Mouse (Mus musculus): ENCODE results near the gene Snap25. TPM values are rescaled to one million over a fixed set of nuclear protein-coding genes. Genes with fewer than 3 reads are reported as not detected.

The Snap25 gene
- total and polyA plus RNA-seq, 2 experiments from 2014 or later, result 227 to 341 TPM

DNA sequence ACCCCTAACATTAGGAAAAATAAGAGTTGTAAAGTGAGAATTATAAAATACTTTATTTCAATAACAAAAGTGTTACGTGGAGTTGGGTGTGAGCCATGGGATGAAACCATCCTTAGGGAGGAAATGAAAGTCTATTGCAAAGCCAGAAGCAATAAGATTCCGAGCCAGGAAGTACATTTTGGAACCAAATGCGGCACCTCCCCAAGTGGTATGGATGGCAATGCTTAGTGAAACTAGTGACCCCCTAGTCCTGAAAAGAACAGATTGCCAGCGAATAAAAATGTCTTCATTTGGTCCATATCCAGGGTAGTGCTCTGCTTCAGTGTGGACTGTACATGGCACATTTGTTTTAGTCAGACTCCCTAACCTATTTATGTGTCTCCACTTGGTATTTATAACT is 25.9 kb upstream of the Snap25 start:
- TF ChIP-seq CTCF (IDR thresholded peaks at IDR 0.05; ENCODE audit: low read depth), result no peak
- H3K9ac ChIP-seq (replicated peaks; ENCODE audit: low read length), result no peak overlapping the region
- H3K27ac ChIP-seq, result no peak overlapping the region
- no peaks in the 10 kb centered on the region for H3K4me1 ChIP-seq (ENCODE audit: insufficient read depth, low read length)
- ATAC-seq (no peak), DNase-seq (ENCODE audit: low spot score) (no peak)
- H3K27me3 ChIP-seq (ENCODE audit: insufficient read depth, low read length), result no peaks in the 10 kb centered on the region
- H3K4me2 ChIP-seq (ENCODE audit: low read depth, low read length), result no peak overlapping the region
- H3K4me3 ChIP-seq (ENCODE audit: low read length), result no peak overlapping the region
- H3K36me3 ChIP-seq (ENCODE audit: insufficient read depth, low read length), result no peaks in the 10 kb centered on the region
- 77% methylated on average over 4 of the region's 4 CpGs for WGBS
- no peaks in the 10 kb centered on the region for H3K9me3 ChIP-seq (ENCODE audit: low read length)

DNA sequence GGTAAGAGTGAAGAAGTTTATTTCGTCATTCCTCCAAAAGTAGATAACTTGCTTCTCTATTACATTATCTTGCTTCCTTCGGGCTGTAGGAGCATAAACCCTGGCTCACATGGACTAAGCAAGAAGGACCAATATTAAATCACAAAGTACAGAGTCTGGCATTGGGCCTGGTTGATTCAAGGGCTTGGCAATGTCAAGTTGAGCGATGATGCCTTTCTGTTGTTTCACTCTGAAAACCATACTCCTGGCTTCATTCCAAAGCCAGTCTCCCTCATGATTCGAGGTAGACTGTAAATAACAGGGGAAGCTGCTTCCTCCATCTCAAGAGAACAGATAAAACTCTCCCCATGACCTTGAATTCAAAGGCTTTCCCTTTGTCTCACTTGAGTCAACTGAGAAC is 23.8 kb upstream of the Snap25 start:
- ATAC-seq, result no peak

DNA sequence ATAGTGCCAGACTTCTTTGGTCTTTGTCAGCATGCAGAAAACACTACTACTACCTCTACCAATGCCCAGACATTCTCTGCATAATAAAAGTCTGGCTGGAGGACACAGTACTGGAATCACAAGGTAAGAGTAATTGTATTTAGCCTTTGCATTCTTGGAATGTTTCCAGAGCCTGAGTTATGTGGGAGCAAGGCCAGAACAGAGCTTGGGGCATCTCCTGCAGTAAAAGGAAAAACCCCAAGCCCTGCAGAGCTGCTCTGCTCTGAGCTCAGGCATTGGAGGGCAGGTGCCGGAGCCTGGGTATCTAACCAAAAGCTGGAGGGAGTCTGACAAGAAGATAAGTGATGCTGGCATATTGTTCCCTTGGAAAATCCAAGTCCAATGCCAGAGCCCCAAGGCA is 21.6 kb upstream of the Snap25 start:
- DNase-seq (ENCODE audit: low spot score) (no peak), ATAC-seq (no peak)
- H3K36me3 ChIP-seq (ENCODE audit: insufficient read depth, low read length), result no peaks in the 10 kb centered on the region
- no peaks in the 10 kb centered on the region for H3K27me3 ChIP-seq (ENCODE audit: insufficient read depth, low read length)
- H3K27ac ChIP-seq, result no peak overlapping the region
- no peak overlapping the region for H3K4me3 ChIP-seq (ENCODE audit: low read length)
- H3K4me2 ChIP-seq (ENCODE audit: low read depth, low read length), result no peak overlapping the region
- H3K9ac ChIP-seq (replicated peaks; ENCODE audit: low read length), result no peak overlapping the region
- no peaks in the 10 kb centered on the region for H3K9me3 ChIP-seq (ENCODE audit: low read length)
- WGBS, result 59% methylated on average over 1 of the region's 1 CpGs
- H3K4me1 ChIP-seq (ENCODE audit: insufficient read depth, low read length), result no peaks in the 10 kb centered on the region
- no peak for TF ChIP-seq CTCF (IDR thresholded peaks at IDR 0.05; ENCODE audit: low read depth)

More for the DNA sequence above, 23.8 kb upstream of the Snap25 start:
- Histone ChIP-seq H3K9me3 (ENCODE audit: low read length) (no peaks in the 10 kb centered on the region), H3K4me2 (ENCODE audit: low read depth, low read length) (no peak overlapping the region), H3K4me3 (ENCODE audit: low read length) (no peak overlapping the region), H3K36me3 (ENCODE audit: insufficient read depth, low read length) (no peaks in the 10 kb centered on the region), H3K9ac (replicated peaks; ENCODE audit: low read length) (no peak overlapping the region), H3K27me3 (ENCODE audit: insufficient read depth, low read length) (no peaks in the 10 kb centered on the region), H3K27ac (no peak overlapping the region), H3K4me1 (ENCODE audit: insufficient read depth, low read length) (no peaks in the 10 kb centered on the region)
- WGBS, result 57% methylated on average over 4 of the region's 4 CpGs
- TF ChIP-seq CTCF (IDR thresholded peaks at IDR 0.05; ENCODE audit: low read depth), result no peak
- DNase-seq (ENCODE audit: low spot score), result peak; percentile 71

DNA sequence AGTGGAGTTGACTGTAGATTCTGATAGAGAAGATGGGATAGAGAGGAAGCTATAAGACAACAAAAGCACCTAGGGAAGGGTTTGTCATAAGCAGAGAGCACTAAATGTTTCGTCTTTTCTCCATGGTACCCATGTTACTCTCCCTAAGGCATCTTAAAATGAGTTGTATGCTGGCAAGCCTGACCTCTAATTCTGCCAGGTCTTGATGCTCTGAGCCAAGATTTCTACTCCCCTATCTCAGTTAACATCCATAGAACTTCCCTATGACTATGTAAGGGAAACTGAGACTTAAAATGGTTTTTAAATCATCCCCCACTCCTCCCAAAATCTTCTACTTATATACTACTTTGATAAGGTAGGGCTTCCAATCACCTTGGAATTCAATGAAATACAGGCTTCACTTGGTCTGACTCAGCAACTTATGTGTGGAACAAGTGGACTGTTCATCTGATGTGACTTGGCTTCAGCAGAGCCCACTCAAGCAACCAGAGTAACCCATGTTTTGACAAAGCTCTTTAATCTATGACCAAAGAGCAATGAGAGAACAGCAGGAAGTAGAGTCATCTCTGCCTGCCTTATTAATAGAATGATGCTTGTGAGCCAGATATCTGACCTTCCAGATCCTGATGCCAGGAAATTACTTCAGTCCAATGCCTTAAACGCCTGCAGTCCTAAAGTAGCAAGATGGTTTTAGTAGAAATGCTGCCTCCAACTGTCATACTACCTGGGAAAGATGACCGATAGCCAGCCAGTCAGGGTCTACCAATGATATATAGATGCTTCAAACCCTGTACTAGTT is 13.6 kb upstream of the Snap25 start:
- H3K36me3 ChIP-seq (ENCODE audit: insufficient read depth, low read length), result no peaks in the 10 kb centered on the region
- no peak overlapping the region for H3K4me2 ChIP-seq (ENCODE audit: low read depth, low read length)
- ATAC-seq (no peak), DNase-seq (ENCODE audit: low spot score) (no peak)
- no peaks in the 10 kb centered on the region for H3K4me1 ChIP-seq (ENCODE audit: insufficient read depth, low read length)
- H3K9me3 ChIP-seq (ENCODE audit: low read length), result no peaks in the 10 kb centered on the region
- 69% methylated on average over 3 of the region's 3 CpGs for WGBS
- TF ChIP-seq CTCF (IDR thresholded peaks at IDR 0.05; ENCODE audit: low read depth), result no peak
- H3K4me3 ChIP-seq (ENCODE audit: low read length), result no peak overlapping the region
- H3K27ac ChIP-seq, result no peak overlapping the region
- H3K9ac ChIP-seq (replicated peaks; ENCODE audit: low read length), result no peak overlapping the region
- no peaks in the 10 kb centered on the region for H3K27me3 ChIP-seq (ENCODE audit: insufficient read depth, low read length)

DNA sequence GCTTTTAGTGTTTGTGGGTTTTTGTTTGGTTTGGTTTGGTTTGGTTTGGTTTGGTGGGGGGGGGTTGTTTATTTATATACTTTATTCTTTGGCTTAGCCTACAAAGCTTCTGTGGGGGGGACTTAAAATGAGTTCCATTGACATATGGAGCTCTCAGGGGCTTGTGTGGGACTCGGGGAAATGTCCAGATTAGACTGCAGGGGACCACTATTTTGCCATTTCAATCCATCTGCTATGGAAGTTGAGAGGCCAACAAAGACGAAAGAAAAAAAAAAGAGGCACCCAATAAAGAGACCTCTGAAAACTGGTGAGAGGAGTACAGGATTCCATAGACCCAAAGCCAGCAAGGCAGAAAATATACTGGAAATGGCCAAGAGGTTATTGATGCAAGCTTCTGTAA is 9.9 kb upstream of the Snap25 start:
- 62% methylated on average over 2 of the region's 2 CpGs for WGBS
- H3K27ac ChIP-seq, result no peak overlapping the region
- no peaks in the 10 kb centered on the region for H3K9me3 ChIP-seq (ENCODE audit: low read length)
- no peaks in the 10 kb centered on the region for H3K4me1 ChIP-seq (ENCODE audit: insufficient read depth, low read length)
- no peaks in the 10 kb centered on the region for H3K36me3 ChIP-seq (ENCODE audit: insufficient read depth, low read length)
- H3K4me3 ChIP-seq (ENCODE audit: low read length), result no peak overlapping the region
- no peak overlapping the region for H3K4me2 ChIP-seq (ENCODE audit: low read depth, low read length)
- no peak for DNase-seq (ENCODE audit: low spot score)
- no peaks in the 10 kb centered on the region for H3K27me3 ChIP-seq (ENCODE audit: insufficient read depth, low read length)
- TF ChIP-seq CTCF (IDR thresholded peaks at IDR 0.05; ENCODE audit: low read depth), result no peak
- ATAC-seq, result no peak
- H3K9ac ChIP-seq (replicated peaks; ENCODE audit: low read length), result no peak overlapping the region

DNA sequence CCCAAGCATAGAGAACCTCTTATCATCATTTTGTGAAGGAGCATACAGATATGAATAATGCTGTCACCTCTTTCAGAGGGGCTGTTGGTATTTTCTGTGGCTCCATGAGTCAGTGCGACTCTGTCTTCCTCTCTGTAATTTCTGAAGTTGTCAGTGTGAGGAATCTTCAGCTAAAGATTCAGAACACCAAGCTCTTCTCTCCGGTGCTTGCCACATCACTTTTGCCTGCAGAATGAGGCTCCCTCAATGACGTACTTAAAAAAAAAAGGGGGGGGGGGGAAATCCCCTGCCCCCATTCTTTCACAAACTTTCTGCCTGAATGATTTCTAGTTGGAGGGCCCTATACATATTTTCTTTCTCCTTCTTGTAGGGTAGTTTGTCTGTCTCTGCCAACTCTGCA is 2.1 kb upstream of the Snap25 start:
- no peaks in the 10 kb centered on the region for H3K36me3 ChIP-seq (ENCODE audit: insufficient read depth, low read length)
- H3K4me1 ChIP-seq (ENCODE audit: insufficient read depth, low read length), result no peaks in the 10 kb centered on the region
- no peak overlapping the region for H3K27ac ChIP-seq
- no peak for DNase-seq (ENCODE audit: low spot score)
- ATAC-seq, result no peak
- H3K9ac ChIP-seq (replicated peaks; ENCODE audit: low read length), result no peak overlapping the region
- H3K9me3 ChIP-seq (ENCODE audit: low read length), result no peaks in the 10 kb centered on the region
- WGBS, result 20% methylated on average over 3 of the region's 3 CpGs
- no peak for TF ChIP-seq CTCF (IDR thresholded peaks at IDR 0.05; ENCODE audit: low read depth)
- no peaks in the 10 kb centered on the region for H3K27me3 ChIP-seq (ENCODE audit: insufficient read depth, low read length)
- H3K4me2 ChIP-seq (ENCODE audit: low read depth, low read length), result peak overlapping the region; percentile 66
- peak overlapping the region; percentile 77; the same call in 1 of the 2 replicates for H3K4me3 ChIP-seq (ENCODE audit: low read length)

DNA sequence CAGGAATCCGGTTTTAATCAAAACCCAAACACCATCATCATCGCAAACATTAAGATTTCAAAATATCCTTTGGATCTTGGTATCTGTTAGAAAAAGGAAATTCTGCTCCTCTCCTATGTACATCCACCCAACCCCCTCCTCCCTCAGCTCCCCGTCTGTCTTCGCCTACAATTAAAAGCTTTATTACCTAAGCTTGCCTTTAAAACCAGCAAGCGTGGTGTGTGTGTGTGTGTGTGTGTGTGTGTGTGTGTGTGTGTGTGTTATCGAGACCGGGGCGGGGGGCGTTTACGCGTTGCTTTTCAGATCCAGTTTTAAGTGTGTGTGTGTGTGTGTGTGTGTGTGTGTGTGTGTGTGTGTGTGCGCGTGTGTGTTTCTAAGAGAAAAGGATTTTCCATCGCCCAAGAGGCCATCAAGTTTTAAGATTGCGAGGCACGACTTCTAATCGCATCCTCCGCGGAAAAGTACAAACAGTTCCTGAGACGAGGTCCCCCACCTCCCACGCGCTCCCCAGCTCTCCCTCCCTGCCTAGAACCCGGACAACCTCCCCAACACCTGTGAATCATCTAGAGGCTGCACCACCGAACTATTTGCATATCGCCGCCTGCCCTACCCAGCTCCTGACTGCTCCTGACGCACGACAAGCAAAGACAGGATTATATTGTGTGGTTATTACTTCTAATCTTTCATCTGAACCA is 1.4 kb upstream of the Snap25 start:
- H3K4me1 ChIP-seq (ENCODE audit: insufficient read depth, low read length), result no peaks in the 10 kb centered on the region
- 4% methylated on average over 28 of the region's 28 CpGs for WGBS
- no peaks in the 10 kb centered on the region for H3K9me3 ChIP-seq (ENCODE audit: low read length)

More for the DNA sequence above, 1.4 kb upstream of the Snap25 start:
- no peak for TF ChIP-seq CTCF (IDR thresholded peaks at IDR 0.05; ENCODE audit: low read depth)
- Histone ChIP-seq H3K4me2 (ENCODE audit: low read depth, low read length) (peak overlapping the region; percentile 66), H3K27ac (peak overlapping the region; percentile 84), H3K9ac (replicated peaks; ENCODE audit: low read length) (peak overlapping the region; percentile 62; the same call in 1 of the 2 replicates), H3K4me3 (ENCODE audit: low read length) (peak overlapping the region; percentile 77), H3K36me3 (ENCODE audit: insufficient read depth, low read length) (no peaks in the 10 kb centered on the region), H3K27me3 (ENCODE audit: insufficient read depth, low read length) (no peaks in the 10 kb centered on the region)
- DNase-seq (ENCODE audit: low spot score) (peak; percentile 32), ATAC-seq (peak; percentile 53)

Data from hindbrain, postnatal 0 days (tissue).